Mouse (Mus musculus) macrophage (primary cell): ENCODE measurements around the gene Cdhr1. TPM values are rescaled to one million over a fixed set of nuclear protein-coding genes. Genes with fewer than 3 reads are reported as not detected.

Experiments
- H3K27ac ChIP-seq: fragments of 350-480 bp; formaldehyde crosslinking; 2 replicates; pipeline ENCODE4 v1.9.0; 2021
- H3K36me3 ChIP-seq: fragments of 350-480 bp; formaldehyde crosslinking; 2 replicates; pipeline ENCODE4 v1.9.0; 2021; ENCODE audit errors: inconsistent target
- H3K4me3 ChIP-seq: fragments of 350-480 bp; formaldehyde crosslinking; 2 replicates; pipeline ENCODE4 v1.9.0; 2021; ENCODE audit errors: inconsistent target
- H3K79me2 ChIP-seq: fragments of 350-480 bp; formaldehyde crosslinking; 2 replicates; pipeline ENCODE4 v1.9.0; 2021; ENCODE audit errors: inconsistent target
- WGBS: methylation state at CpG from one replicate; pipeline ENCODE4 v1.1.7; 2026; ENCODE audit warnings: inconsistent platforms; ENCODE audit not compliant: missing documents; 5-methylcytosine and 5-hydroxymethylcytosine counted together
- polyA plus RNA-seq: library from polyadenylated mRNA; stranded (reverse); fragments of 250-400 nt; gene quantifications from 3 replicates; pipeline ENCODE4 v1.2.4, GENCODE M21; 2018; ENCODE audit warnings: inconsistent platforms

Gene Cdhr1
- polyA plus RNA-seq, 1 experiment from 2014 or later = not detected

GRCm38 (mm10) chr14:37032481-37033104, 65.6 kb downstream of the Cdhr1 start:
- no peaks in the 10 kb centered on the region for H3K79me2 ChIP-seq
- no peaks in the 10 kb centered on the region for H3K36me3 ChIP-seq
- 87% methylated on average over 11 of the region's 11 CpGs for WGBS
- no peak overlapping the region for H3K27ac ChIP-seq
- no peak overlapping the region for H3K4me3 ChIP-seq

GRCm38 (mm10) chr14:37028555-37028954, 69.6 kb downstream of the Cdhr1 start:
- Histone ChIP-seq H3K27ac (no peak overlapping the region), H3K79me2 (no peaks in the 10 kb centered on the region), H3K36me3 (no peaks in the 10 kb centered on the region), H3K4me3 (no peak overlapping the region)
- 98% methylated on average over 3 of the region's 3 CpGs for WGBS

GRCm38 (mm10) chr14:37027951-37028350, 70.2 kb downstream of the Cdhr1 start:
- no peaks in the 10 kb centered on the region for H3K36me3 ChIP-seq
- H3K79me2 ChIP-seq = no peaks in the 10 kb centered on the region
- WGBS = 88% methylated on average over 3 of the region's 3 CpGs
- no peak overlapping the region for H3K27ac ChIP-seq
- H3K4me3 ChIP-seq = no peak overlapping the region

Other genes starting within 250 kb of the Cdhr1 start
- gene Ccser2, start 129.6 kb downstream of the Cdhr1 start, polyA plus RNA-seq = 6.1 to 11.6 TPM (median 7.1 TPM) in 3 replicates
- not detected in 3 replicates for gene Rgr, start 49.4 kb downstream of the Cdhr1 start, polyA plus RNA-seq
- gene Lrit1, start 43.5 kb downstream of the Cdhr1 start, polyA plus RNA-seq = not detected in 3 replicates
- not detected in 3 replicates for gene Lrit2, start 30.4 kb downstream of the Cdhr1 start, polyA plus RNA-seq
- gene 2610528A11Rik, start 15.7 kb upstream of the Cdhr1 start, polyA plus RNA-seq = 0.26 TPM in 1 of 3 replicates, not detected in the others
- gene Ghitm, start 36.9 kb upstream of the Cdhr1 start, polyA plus RNA-seq = 196 to 220 TPM (median 209 TPM) in 3 replicates